13 mouse cellular contexts compared by ENCODE assay signal in the genomic region with DNA sequence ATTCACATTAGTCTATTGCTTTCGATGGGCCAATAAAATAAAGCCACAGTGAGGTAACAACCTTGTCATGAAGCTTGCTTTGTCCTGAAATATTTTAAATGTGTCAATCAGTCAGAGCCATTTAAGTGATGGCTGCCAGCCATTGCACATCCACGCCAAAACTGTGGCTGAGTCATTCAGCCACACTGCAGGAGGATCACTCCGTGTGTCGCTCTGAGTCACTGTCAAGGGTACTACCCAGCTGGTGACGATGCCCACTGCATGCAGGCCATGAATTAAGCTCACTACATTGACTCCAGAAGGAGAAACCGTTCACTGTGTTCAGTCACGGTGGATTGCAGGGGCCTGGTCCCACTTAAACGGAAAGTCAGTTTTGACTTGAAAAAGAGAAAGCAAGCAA.
DNase-seq lines count a peak whose midpoint lies in the region.
"Had no signal": no experiment of that assay in that cellular context is flagged by ENCODE, and none has a peak within 500 bp of the region (broad histone marks: within the 10 kb centered on the region; RNA-seq: fewer than 3 reads in every experiment).

No protein-coding gene starts in this region.

- H3K36me3 ChIP-seq in heart, embryonic 10.5 days, result no peaks in the 10 kb centered on the region
- H3K36me3 ChIP-seq: intestine, embryonic 15.5 days; liver, embryonic 13.5 days had no signal

- H3K4me1 ChIP-seq in heart, embryonic 10.5 days, result no peaks in the 10 kb centered on the region
- H3K4me1 ChIP-seq: intestine, embryonic 15.5 days; liver, embryonic 13.5 days had no signal

- H3K4me3 ChIP-seq in heart, embryonic 10.5 days, result no peak overlapping the region
- H3K4me3 ChIP-seq: intestine, embryonic 15.5 days; liver, embryonic 13.5 days; megakaryocyte, embryonic 14.5 days had no signal

- whole genome bisulfite sequencing in heart, embryonic 10.5 days, result 83% methylated on average over 8 of the region's 8 CpGs

- H3K27me3 ChIP-seq in heart, embryonic 10.5 days (ENCODE audit: insufficient read depth, poor library complexity, severe bottlenecking), result no peaks in the 10 kb centered on the region
- H3K27me3 ChIP-seq: intestine, embryonic 15.5 days; liver, embryonic 13.5 days; megakaryocyte, embryonic 14.5 days had no signal

- no peaks in the 10 kb centered on the region for H3K9me3 ChIP-seq in heart, embryonic 10.5 days
- H3K9me3 ChIP-seq: intestine, embryonic 15.5 days; liver, embryonic 13.5 days; megakaryocyte, embryonic 14.5 days had no signal

- DNase-seq in gastrocnemius, postnatal 14 days, result peak; percentile 3
- DNase-seq in gastrocnemius, postnatal 4 days (ENCODE audit: low spot score in 2 of 2), result no peak
- peak; percentile 78 for DNase-seq in 3134 (ENCODE audit: extremely low read depth, insufficient read length, low spot score)
- DNase-seq in NIH3T3 (ENCODE audit: low read depth), result peak; percentile 80
- peak; percentile 58 to 77 for DNase-seq in layer of hippocampus, adult 18-20 months (ENCODE audit: low spot score in 2 of 2)
- DNase-seq in heart, adult 11 months, result no peak
- no peak for DNase-seq in heart, postnatal 4 days
- DNase-seq in heart, embryonic 10.5 days (ENCODE audit: low spot score), result no peak
- DNase-seq: kidney, postnatal 4 days; liver, embryonic 13.5 days; spleen, adult 18-20 months had no signal

- H3K27ac ChIP-seq in heart, embryonic 10.5 days, result no peak overlapping the region
- H3K27ac ChIP-seq: intestine, embryonic 15.5 days; liver, embryonic 13.5 days had no signal

- intact Hi-C loops in gastrocnemius, postnatal 14 days (cut with DNase I; ENCODE audit: low total_unique reads), result no loop called here

Comparison
In these comparisons a context has a peak if more than half of its experiments do, and no peak if none do; other contexts are left out.
1. DNase-seq: peak in gastrocnemius, postnatal 14 days (single experiment), 3134 (single experiment), NIH3T3 (single experiment) and layer of hippocampus, adult 18-20 months (2 of 2); none in gastrocnemius, postnatal 4 days (0 of 2), heart, adult 11 months (single experiment), heart, postnatal 4 days (single experiment) and heart, embryonic 10.5 days (single experiment).